Mouse (Mus musculus): ENCODE results near the gene Cemip. TPM values are rescaled to one million over a fixed set of nuclear protein-coding genes. Genes with fewer than 3 reads are reported as not detected.
A peak's percentile ranks its signal among the peaks of the same experiment; 100 is the strongest.

The Cemip gene
- polyA plus RNA-seq, 1 experiment from 2014 or later, result 0.62 TPM

DNA sequence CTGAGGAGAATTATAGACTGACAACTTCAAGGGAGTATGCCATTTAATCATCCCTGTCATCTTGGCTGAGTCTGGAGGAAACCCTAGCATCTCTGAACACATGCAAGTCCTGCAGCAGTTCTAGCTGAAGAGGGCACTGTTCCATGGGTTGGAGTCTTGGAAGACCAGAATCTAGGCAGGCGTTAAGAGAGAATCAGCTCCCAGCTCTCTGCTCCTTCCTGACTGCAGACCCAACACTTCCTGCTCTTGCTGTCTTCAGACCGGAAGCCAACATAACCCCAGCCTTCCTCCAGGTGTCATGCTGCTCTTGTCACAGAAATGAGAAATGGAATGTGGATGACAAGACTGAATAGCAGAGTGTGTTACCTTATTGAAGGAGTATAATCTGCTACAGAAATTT is 29.1 kb upstream of the Cemip start:
- H3K27ac ChIP-seq (replicated peaks), result no peak overlapping the region
- H3K36me3 ChIP-seq, result no peaks in the 10 kb centered on the region
- 68% methylated on average over 2 of the region's 2 CpGs for WGBS
- peaks cover 72% of the 10 kb centered on the region for H3K4me1 ChIP-seq (replicated peaks)
- H3K9me3 ChIP-seq, result no peaks in the 10 kb centered on the region
- H3K9ac ChIP-seq, result no peak overlapping the region
- no peaks in the 10 kb centered on the region for H3K27me3 ChIP-seq
- H3K4me2 ChIP-seq, result no peak overlapping the region
- no peak for ATAC-seq (ENCODE audit: low FRiP score, low read depth)
- H3K4me3 ChIP-seq, result no peak overlapping the region

DNA sequence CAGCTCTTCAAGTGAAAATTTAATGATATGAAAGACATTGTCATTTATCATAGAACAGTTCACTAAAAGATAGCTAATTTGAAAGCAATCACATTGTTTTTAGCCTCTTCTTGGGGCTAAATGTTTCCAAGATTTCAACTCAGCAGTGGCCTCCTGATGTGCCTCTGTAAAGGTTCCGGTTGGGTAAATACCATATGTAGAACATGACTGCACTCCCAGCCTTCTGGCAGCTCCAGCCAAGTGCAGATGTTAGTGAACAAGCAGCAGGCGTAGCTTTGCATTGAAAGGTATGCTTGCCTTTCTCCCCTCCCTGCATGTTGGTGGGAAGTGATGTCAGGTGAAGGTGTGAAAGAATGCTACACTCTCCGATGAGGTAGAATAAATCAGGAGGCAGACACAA is 28.5 kb upstream of the Cemip start:
- no peak for ATAC-seq (ENCODE audit: low FRiP score, low read depth)
- 73% methylated on average over 3 of the region's 3 CpGs for WGBS
- Histone ChIP-seq H3K9ac (no peak overlapping the region), H3K4me1 (replicated peaks) (peaks cover 69% of the 10 kb centered on the region), H3K9me3 (no peaks in the 10 kb centered on the region), H3K27me3 (no peaks in the 10 kb centered on the region), H3K4me2 (no peak overlapping the region), H3K27ac (replicated peaks) (no peak overlapping the region), H3K36me3 (no peaks in the 10 kb centered on the region), H3K4me3 (no peak overlapping the region)

DNA sequence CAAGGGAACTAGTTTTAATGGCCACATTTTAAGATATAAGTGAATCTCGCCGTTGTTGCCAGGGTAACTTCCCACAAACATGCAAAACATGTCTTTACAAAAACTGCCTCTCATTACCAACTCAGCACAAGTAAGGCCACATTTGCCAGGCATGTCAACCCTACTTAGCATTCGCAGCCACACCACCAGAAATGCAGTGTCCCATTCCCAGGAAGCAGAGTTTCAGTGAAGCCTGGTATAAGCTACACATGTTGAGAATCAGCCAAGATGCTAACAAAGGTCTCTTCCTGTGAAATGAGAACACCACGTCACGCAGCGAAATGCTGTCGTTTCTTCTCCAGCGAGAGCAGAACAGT is 26.7 kb upstream of the Cemip start:
- Histone ChIP-seq H3K4me2 (no peak overlapping the region), H3K9ac (no peak overlapping the region), H3K4me3 (no peak overlapping the region), H3K9me3 (no peaks in the 10 kb centered on the region), H3K4me1 (replicated peaks) (peaks cover 57% of the 10 kb centered on the region), H3K36me3 (0 out of 2 replicates have a peak, but pooled peaks cover 6% of the 10 kb centered on the region), H3K27me3 (no peaks in the 10 kb centered on the region), H3K27ac (replicated peaks) (peak overlapping the region; percentile 40)
- no peak; the same call in 1 of the 2 replicates for ATAC-seq (ENCODE audit: low FRiP score, low read depth)
- WGBS, result 37% methylated on average over 8 of the region's 8 CpGs

DNA sequence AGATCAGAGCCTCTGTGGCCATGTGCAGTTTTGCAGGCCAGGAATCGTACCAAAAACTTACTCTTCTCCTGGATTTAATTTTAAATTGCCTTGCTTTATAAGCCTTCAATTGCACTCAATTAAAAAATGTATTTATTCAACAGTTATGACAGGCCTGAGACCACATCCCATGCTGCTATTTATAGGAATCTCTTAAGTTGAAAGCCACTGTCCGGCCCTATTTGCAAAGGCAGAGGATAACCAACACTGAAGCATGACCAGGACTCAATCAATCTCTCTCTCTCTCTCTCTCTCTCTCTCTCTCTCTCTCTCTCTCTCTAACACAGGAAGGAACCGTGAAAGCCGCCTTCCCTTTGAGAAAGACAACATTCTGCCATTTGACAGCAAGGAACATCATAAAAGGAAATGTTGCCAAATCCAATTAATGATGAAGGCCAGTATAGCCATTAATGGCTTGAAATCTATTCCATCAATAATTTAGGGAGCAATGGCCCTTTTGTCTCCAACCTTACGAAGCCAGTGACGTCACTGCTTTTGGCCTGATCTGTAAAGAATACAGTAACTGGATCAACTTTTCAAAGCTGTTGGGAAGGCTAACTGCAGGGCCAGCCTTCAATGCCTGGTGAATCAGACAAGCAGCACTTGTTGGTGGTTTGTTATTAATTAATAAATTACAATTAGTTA is 26.2 kb upstream of the Cemip start:
- Histone ChIP-seq H3K9ac (no peak overlapping the region), H3K27ac (replicated peaks) (peak overlapping the region; percentile 40), H3K27me3 (no peaks in the 10 kb centered on the region), H3K36me3 (0 out of 2 replicates have a peak, but pooled peaks cover 6% of the 10 kb centered on the region), H3K4me1 (replicated peaks) (peaks cover 53% of the 10 kb centered on the region), H3K4me3 (no peak overlapping the region), H3K4me2 (no peak overlapping the region), H3K9me3 (no peaks in the 10 kb centered on the region)
- 43% methylated on average over 6 of the region's 6 CpGs for WGBS
- ATAC-seq (ENCODE audit: low FRiP score, low read depth), result no peak

DNA sequence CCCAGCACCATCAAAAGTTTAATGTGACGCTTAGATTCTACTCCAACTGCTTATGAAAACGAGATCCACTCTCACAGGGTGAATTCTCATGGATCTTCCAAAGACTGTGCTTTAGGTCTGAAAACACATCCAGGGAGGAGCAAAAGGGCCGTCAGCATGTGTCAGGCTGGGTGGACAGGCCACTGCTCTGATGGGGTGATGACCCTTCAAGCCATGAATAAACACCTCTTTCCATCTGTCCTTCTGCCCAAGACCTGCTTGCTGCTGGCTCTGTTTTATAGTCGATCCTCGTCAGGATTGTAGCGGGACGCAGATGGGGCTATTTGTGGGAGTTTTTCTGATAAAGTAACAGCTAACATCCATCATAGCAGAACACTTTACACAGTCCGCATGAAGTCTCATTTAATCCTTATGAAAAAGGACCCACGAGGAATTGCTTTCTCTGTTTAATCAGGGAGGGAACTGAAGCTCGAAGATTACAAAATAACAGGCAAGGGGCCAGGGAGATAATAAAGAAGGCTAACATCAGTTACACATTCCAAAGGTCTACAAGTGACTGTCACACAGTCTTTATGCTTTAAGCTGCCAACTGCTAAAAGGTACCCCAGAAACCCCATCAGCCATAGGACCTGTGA is 25.5 kb upstream of the Cemip start:
- Histone ChIP-seq H3K27me3 (no peaks in the 10 kb centered on the region), H3K9ac (no peak overlapping the region), H3K27ac (replicated peaks) (no peak overlapping the region), H3K36me3 (0 out of 2 replicates have a peak, but pooled peaks cover 6% of the 10 kb centered on the region), H3K4me2 (no peak overlapping the region), H3K9me3 (no peaks in the 10 kb centered on the region), H3K4me3 (no peak overlapping the region), H3K4me1 (replicated peaks) (peaks cover 49% of the 10 kb centered on the region)
- no peak for ATAC-seq (ENCODE audit: low FRiP score, low read depth)
- WGBS, result 40% methylated on average over 10 of the region's 10 CpGs

DNA sequence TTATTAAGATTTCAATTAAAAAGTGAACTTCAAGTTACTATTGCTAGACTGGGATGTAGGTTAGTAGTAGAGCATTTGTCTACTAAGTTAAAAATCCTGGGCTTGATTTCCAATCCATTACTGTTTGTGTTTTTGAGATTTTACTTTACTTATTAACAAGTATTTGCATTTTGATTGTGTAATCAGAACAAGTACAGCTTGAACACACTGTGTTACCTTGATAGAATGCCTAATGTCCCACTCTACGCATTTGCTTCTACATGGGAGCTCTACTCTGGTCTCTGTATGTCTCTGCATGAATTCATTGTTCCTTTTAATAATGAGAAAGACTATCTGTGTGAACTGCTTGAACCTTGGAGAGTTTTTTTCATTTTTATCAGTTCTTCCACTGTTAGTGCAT is 20.6 kb upstream of the Cemip start:
- Histone ChIP-seq H3K27me3 (no peaks in the 10 kb centered on the region), H3K27ac (replicated peaks) (no peak overlapping the region), H3K9me3 (no peaks in the 10 kb centered on the region), H3K9ac (no peak overlapping the region), H3K4me1 (replicated peaks) (peaks cover 7% of the 10 kb centered on the region), H3K36me3 (0 out of 2 replicates have a peak, but pooled peaks cover 6% of the 10 kb centered on the region), H3K4me2 (no peak overlapping the region), H3K4me3 (no peak overlapping the region)
- 89% methylated on average over 1 of the region's 1 CpGs for WGBS
- no peak for ATAC-seq (ENCODE audit: low FRiP score, low read depth)

DNA sequence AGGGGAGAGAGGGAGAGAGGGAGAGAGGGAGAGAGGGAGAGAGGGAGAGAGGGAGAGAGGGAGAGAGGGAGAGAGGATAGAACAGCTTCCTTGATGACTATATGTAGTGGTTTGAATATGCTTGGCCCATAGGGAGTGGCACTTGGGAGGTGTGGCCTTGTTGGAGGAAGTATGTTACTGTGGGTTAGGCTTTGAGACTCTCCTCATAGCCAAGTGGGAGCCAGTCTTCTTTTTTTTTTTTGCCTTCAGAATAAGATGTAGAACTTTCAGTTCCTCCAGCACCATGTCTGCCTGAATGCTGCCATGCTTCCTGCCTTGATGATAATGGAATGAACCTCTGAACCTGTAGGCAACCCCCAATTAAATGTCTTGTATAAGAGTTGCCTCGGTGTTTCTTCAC is 16.3 kb upstream of the Cemip start:
- Histone ChIP-seq H3K27ac (replicated peaks) (no peak overlapping the region), H3K36me3 (no peaks in the 10 kb centered on the region), H3K9ac (no peak overlapping the region), H3K4me1 (replicated peaks) (no peaks in the 10 kb centered on the region), H3K27me3 (no peaks in the 10 kb centered on the region), H3K4me3 (no peak overlapping the region), H3K9me3 (no peaks in the 10 kb centered on the region), H3K4me2 (no peak overlapping the region)
- no peak for ATAC-seq (ENCODE audit: low FRiP score, low read depth)
- 92% methylated on average over 1 of the region's 1 CpGs for WGBS

DNA sequence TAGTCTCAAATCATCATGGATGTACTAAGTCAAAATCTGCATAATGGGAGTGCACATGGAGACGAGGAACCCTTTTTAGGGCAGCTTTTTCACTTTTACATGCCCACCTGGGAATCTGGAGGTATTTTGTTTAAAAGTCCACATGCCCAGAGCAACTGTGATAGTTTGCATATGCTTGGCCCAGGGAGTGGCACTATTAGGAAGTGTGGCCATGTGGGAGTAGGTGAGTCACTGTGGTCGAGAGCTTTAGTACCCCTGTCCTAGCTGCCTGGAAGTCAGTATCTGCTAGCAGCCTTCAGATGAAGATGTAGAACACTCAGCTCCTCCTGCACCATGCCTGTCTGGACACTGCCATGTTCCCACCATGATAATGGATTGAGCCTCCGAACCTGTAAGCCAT is 14.4 kb upstream of the Cemip start:
- no peak overlapping the region for H3K4me2 ChIP-seq
- no peaks in the 10 kb centered on the region for H3K9me3 ChIP-seq
- no peaks in the 10 kb centered on the region for H3K36me3 ChIP-seq
- no peak for ATAC-seq (ENCODE audit: low FRiP score, low read depth)
- H3K27ac ChIP-seq (replicated peaks), result no peak overlapping the region
- no peak overlapping the region for H3K4me3 ChIP-seq
- H3K4me1 ChIP-seq (replicated peaks), result no peaks in the 10 kb centered on the region
- WGBS, result 90% methylated on average over 3 of the region's 3 CpGs
- H3K27me3 ChIP-seq, result no peaks in the 10 kb centered on the region
- no peak overlapping the region for H3K9ac ChIP-seq

DNA sequence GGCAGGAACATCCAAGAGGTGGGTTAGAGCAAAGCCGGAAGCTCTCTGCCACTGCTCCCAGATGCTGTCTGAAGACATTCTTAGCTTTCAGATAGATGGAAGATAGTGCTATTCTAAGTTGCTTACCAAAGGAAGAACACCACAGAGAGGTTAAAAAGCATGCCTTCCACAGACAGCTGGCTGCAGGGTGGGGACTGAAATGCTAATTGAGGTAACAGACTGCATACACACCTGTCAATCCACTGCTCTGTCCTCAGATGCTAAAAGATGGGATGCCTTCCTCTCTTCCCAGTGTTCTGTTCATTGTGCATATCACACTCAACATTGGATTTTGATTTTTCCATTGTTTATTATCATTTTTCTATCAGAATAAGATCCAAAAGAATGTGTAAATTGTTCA is 11.8 kb upstream of the Cemip start:
- no peaks in the 10 kb centered on the region for H3K36me3 ChIP-seq
- no peaks in the 10 kb centered on the region for H3K27me3 ChIP-seq
- 94% methylated on average over 1 of the region's 1 CpGs for whole genome bisulfite sequencing

DNA sequence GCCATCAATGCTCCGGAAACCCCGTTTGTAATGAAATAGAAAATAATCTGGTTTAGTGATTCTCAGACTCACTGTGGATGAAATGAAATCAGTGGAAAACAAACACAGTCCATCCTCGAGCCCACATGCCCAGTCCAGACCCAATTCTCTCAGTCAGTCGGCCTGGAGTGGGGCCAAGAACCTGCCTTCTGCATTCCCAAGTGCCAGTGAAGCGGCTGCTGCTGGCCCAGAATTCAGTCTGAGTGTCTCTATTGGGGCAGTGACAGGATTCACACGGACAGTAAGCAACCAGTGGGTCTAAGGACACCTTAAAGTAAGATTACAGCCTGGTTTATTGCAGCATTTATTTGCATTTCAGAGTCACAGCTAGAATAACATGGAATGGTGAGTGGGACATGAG is 10.2 kb upstream of the Cemip start:
- no peak overlapping the region for H3K4me2 ChIP-seq
- H3K27ac ChIP-seq (replicated peaks), result no peak overlapping the region
- no peaks in the 10 kb centered on the region for H3K4me1 ChIP-seq (replicated peaks)
- no peaks in the 10 kb centered on the region for H3K27me3 ChIP-seq
- no peaks in the 10 kb centered on the region for H3K9me3 ChIP-seq
- ATAC-seq (ENCODE audit: low FRiP score, low read depth), result no peak; the same call in 1 of the 2 replicates
- no peaks in the 10 kb centered on the region for H3K36me3 ChIP-seq
- 55% methylated on average over 6 of the region's 6 CpGs for WGBS
- H3K9ac ChIP-seq, result no peak overlapping the region
- H3K4me3 ChIP-seq, result no peak overlapping the region

More for the DNA sequence above, 11.8 kb upstream of the Cemip start:
- H3K4me1 ChIP-seq (replicated peaks), result no peaks in the 10 kb centered on the region
- H3K27ac ChIP-seq (replicated peaks), result no peak overlapping the region
- no peak for ATAC-seq (ENCODE audit: low FRiP score, low read depth)
- H3K9me3 ChIP-seq, result no peaks in the 10 kb centered on the region
- no peak overlapping the region for H3K9ac ChIP-seq
- no peak overlapping the region for H3K4me3 ChIP-seq
- H3K4me2 ChIP-seq, result no peak overlapping the region

DNA sequence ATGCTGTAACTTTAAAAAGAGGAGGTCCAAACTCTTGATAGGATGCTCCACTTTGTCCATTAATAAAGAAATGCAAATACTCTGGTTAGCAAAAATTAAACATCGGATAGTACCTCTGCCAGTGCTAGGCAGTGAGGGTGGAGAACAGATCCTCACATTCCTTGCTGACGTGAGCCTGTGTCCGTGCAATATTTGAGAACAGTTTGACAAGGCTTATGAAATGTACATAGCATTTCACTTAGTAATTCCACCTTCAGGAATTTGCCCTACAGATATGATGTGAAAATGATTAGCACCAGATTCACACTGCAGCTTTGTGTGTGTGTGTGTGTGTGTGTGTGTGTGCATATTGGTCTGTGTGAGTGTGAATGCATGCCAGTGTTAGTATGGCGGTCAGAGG is 4.5 kb upstream of the Cemip start:
- Histone ChIP-seq H3K4me3 (no peak overlapping the region), H3K4me2 (no peak overlapping the region), H3K27ac (replicated peaks) (no peak overlapping the region), H3K27me3 (peaks cover 3% of the 10 kb centered on the region; the same call in 1 of the 2 replicates), H3K36me3 (no peaks in the 10 kb centered on the region), H3K4me1 (replicated peaks) (peaks cover 9% of the 10 kb centered on the region), H3K9me3 (no peaks in the 10 kb centered on the region), H3K9ac (no peak overlapping the region)
- ATAC-seq (ENCODE audit: low FRiP score, low read depth), result no peak
- 83% methylated on average over 4 of the region's 4 CpGs for WGBS

DNA sequence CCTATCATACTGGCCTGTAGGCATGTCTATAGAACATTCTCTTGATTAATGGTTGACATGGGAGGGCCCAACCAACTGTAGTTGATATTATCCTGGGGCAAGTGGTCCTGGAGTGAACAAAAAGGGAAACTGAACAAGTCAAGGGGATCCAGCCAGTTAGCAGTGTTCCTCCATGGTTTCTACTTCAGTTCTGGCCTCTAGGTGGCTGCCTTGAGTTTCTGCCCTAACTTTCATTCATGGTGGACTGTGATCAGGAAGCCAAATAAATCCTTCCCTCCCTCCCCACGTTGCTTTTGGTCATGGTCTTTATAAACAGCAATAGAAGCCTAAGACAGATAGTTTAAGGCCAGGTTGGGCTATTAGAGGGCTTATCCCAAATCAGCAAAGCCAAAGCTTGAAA is 3.5 kb upstream of the Cemip start:
- H3K9ac ChIP-seq, result no peak overlapping the region
- no peak overlapping the region for H3K4me2 ChIP-seq
- ATAC-seq (ENCODE audit: low FRiP score, low read depth), result no peak
- no peaks in the 10 kb centered on the region for H3K9me3 ChIP-seq
- H3K4me1 ChIP-seq (replicated peaks), result peaks cover 20% of the 10 kb centered on the region
- H3K27ac ChIP-seq (replicated peaks), result no peak overlapping the region
- no peak overlapping the region for H3K4me3 ChIP-seq
- WGBS, result 11% methylated on average over 1 of the region's 1 CpGs
- peaks cover 7% of the 10 kb centered on the region; the same call in 1 of the 2 replicates for H3K27me3 ChIP-seq
- no peaks in the 10 kb centered on the region for H3K36me3 ChIP-seq

Data from hindbrain, embryonic 15.5 days (tissue).